Mouse (Mus musculus) midbrain, embryonic 10.5 days (tissue): ENCODE measurements around the gene Zfp277. TPM values are rescaled to one million over a fixed set of nuclear protein-coding genes. Genes with fewer than 3 reads are reported as not detected.

Source experiments
- DNase-seq: peaks from one replicate; pipeline ENCODE4 v3.0.0-alpha.2; 2017; ENCODE audit warnings: low spot score
- H3K27ac ChIP-seq: fragments of 300-500 bp; sonication (generic); replicated peaks from 2 replicates; pipeline ENCODE4 v1.5.1; 2016; ENCODE audit warnings: mild to moderate bottlenecking
- H3K27me3 ChIP-seq: fragments of 300-500 bp; sonication (generic); 2 replicates; pipeline ENCODE4 v1.6.1; 2016; ENCODE audit warnings: low read depth, mild to moderate bottlenecking; ENCODE audit not compliant: poor library complexity, severe bottlenecking
- H3K36me3 ChIP-seq: fragments of 300-500 bp; sonication (generic); 2 replicates; pipeline ENCODE4 v1.6.1; 2016; ENCODE audit warnings: mild to moderate bottlenecking, moderate library complexity
- H3K4me1 ChIP-seq: fragments of 300-500 bp; sonication (generic); 2 replicates; pipeline ENCODE4 v1.6.1; 2016
- H3K4me3 ChIP-seq: fragments of 300-500 bp; sonication (generic); 2 replicates; pipeline ENCODE4 v1.5.1; 2016; ENCODE audit warnings: mild to moderate bottlenecking, moderate library complexity
- H3K9me3 ChIP-seq: fragments of 300-500 bp; sonication (generic); replicated peaks from 2 replicates; pipeline ENCODE4 v1.6.1; 2016; ENCODE audit warnings: mild to moderate bottlenecking
- WGBS: fragments of 180-500 bp; shearing (Covaris S2); methylation state at CpG from one replicate; pipeline ENCODE4 v1.1.7; 2016; 5-methylcytosine and 5-hydroxymethylcytosine counted together
- polyA plus RNA-seq: library from polyadenylated mRNA; unstranded; fragments of >200 nt; fragmentation: Nextera tagmentation; extraction: Ambion mirVana; gene quantifications from 2 replicates; pipeline ENCODE4 v1.2.1, GENCODE M21; 2016

Gene Zfp277
- polyA plus RNA-seq, 1 experiment from 2014 or later = 39.6 TPM

GRCm38 (mm10) chr12:40462693-40463235 is 17.1 kb upstream of the Zfp277 start:
- Histone ChIP-seq H3K9me3 (no peaks in the 10 kb centered on the region), H3K4me3 (no peak overlapping the region), H3K27me3 (no peaks in the 10 kb centered on the region), H3K4me1 (peaks cover 42% of the 10 kb centered on the region), H3K36me3 (no peaks in the 10 kb centered on the region), H3K27ac (no peak overlapping the region)
- WGBS = 61% methylated on average over 7 of the region's 7 CpGs
- DNase-seq = no peak

- WGBS = 74% methylated on average over 6 of the region's 6 CpGs
- H3K4me1 ChIP-seq = peaks cover 32% of the 10 kb centered on the region
- no peak overlapping the region for H3K4me3 ChIP-seq
- H3K9me3 ChIP-seq = no peaks in the 10 kb centered on the region
- no peaks in the 10 kb centered on the region for H3K36me3 ChIP-seq
- DNase-seq = no peak
- H3K27me3 ChIP-seq = no peaks in the 10 kb centered on the region
- H3K27ac ChIP-seq = peak overlapping the region; percentile 19; the same call in 1 of the 2 replicates
Observed at GRCm38 (mm10) chr12:40459673-40460265, 14.1 kb upstream of the Zfp277 start.

DNA sequence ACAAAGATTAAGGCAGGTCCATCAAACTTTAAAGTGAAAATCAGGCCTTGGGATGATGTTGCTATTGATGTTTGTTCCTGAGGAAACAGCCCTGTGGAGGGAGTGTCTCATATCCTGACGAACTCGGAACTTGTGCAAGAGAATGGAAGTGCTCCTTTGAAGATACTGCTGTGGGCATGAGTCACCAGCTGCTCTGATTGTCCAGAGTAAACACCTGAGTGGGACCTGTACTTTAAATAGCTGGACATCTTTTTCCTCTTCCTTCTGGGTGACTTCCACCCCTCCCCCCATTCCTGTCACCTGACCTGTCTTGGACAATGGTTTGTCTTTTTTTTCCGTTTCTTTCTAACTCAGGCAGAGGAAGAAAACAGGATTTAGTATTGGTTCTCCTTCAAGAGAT is 13.3 kb upstream of the Zfp277 start:
- no peaks in the 10 kb centered on the region for H3K9me3 ChIP-seq
- DNase-seq = no peak
- H3K4me1 ChIP-seq = peaks cover 24% of the 10 kb centered on the region
- no peak overlapping the region for H3K27ac ChIP-seq
- H3K27me3 ChIP-seq = no peaks in the 10 kb centered on the region
- no peaks in the 10 kb centered on the region for H3K36me3 ChIP-seq
- WGBS = 65% methylated on average over 3 of the region's 3 CpGs
- H3K4me3 ChIP-seq = no peak overlapping the region

GRCm38 (mm10) chr12:40456517-40456916 is 10.8 kb upstream of the Zfp277 start:
- no peak overlapping the region for H3K27ac ChIP-seq
- 88% methylated on average over 2 of the region's 2 CpGs for WGBS

GRCm38 (mm10) chr12:40449119-40449795 is 3.6 kb upstream of the Zfp277 start:
- DNase-seq = no peak
- Histone ChIP-seq H3K4me3 (no peak overlapping the region), H3K27me3 (0 out of 2 replicates have a peak, but pooled peaks cover 7% of the 10 kb centered on the region), H3K9me3 (no peaks in the 10 kb centered on the region), H3K36me3 (no peaks in the 10 kb centered on the region), H3K4me1 (peaks cover 34% of the 10 kb centered on the region), H3K27ac (no peak overlapping the region)
- WGBS = 75% methylated on average over 9 of the region's 9 CpGs

More at GRCm38 (mm10) chr12:40456517-40456916, 10.8 kb upstream of the Zfp277 start:
- peaks cover 14% of the 10 kb centered on the region for H3K4me1 ChIP-seq
- H3K27me3 ChIP-seq = no peaks in the 10 kb centered on the region
- H3K4me3 ChIP-seq = no peak overlapping the region
- H3K36me3 ChIP-seq = no peaks in the 10 kb centered on the region
- no peaks in the 10 kb centered on the region for H3K9me3 ChIP-seq
- DNase-seq = no peak

- no peak for DNase-seq
- Histone ChIP-seq H3K4me1 (peaks cover 36% of the 10 kb centered on the region), H3K36me3 (no peaks in the 10 kb centered on the region), H3K27ac (no peak overlapping the region), H3K4me3 (peak overlapping the region; percentile 89), H3K27me3 (0 out of 2 replicates have a peak, but pooled peaks cover 7% of the 10 kb centered on the region), H3K9me3 (no peaks in the 10 kb centered on the region)
- 17% methylated on average over 10 of the region's 10 CpGs for WGBS
Observed at GRCm38 (mm10) chr12:40447561-40448355, 2.1 kb upstream of the Zfp277 start.

- H3K4me1 ChIP-seq = peaks cover 37% of the 10 kb centered on the region
- DNase-seq = peak; percentile 76
- 0 out of 2 replicates have a peak, but pooled peaks cover 7% of the 10 kb centered on the region for H3K27me3 ChIP-seq
- WGBS = under 1% methylated on average over 44 of the region's 44 CpGs
- no peaks in the 10 kb centered on the region for H3K36me3 ChIP-seq
- peak overlapping the region; percentile 93 for H3K27ac ChIP-seq
- no peaks in the 10 kb centered on the region for H3K9me3 ChIP-seq
- H3K4me3 ChIP-seq = peak overlapping the region; percentile 89
Observed at GRCm38 (mm10) chr12:40446450-40447381, 1.0 kb upstream of the Zfp277 start.

GRCm38 (mm10) chr12:40445206-40445605 is 496 bp downstream of the Zfp277 start:
- peaks cover 37% of the 10 kb centered on the region for H3K4me1 ChIP-seq
- DNase-seq = no peak
- 0 out of 2 replicates have a peak, but pooled peaks cover 7% of the 10 kb centered on the region for H3K27me3 ChIP-seq
- H3K4me3 ChIP-seq = peak overlapping the region; percentile 89
- WGBS = 2% methylated on average over 16 of the region's 16 CpGs
- H3K9me3 ChIP-seq = no peaks in the 10 kb centered on the region
- H3K27ac ChIP-seq = peak overlapping the region; percentile 93
- H3K36me3 ChIP-seq = no peaks in the 10 kb centered on the region

GRCm38 (mm10) chr12:40438049-40438448 is 7.7 kb downstream of the Zfp277 start:
- H3K36me3 ChIP-seq = no peaks in the 10 kb centered on the region
- peaks cover 24% of the 10 kb centered on the region for H3K4me1 ChIP-seq
- no peak overlapping the region for H3K27ac ChIP-seq
- 14% methylated on average over 2 of the region's 2 CpGs for WGBS
- no peaks in the 10 kb centered on the region for H3K27me3 ChIP-seq
- no peaks in the 10 kb centered on the region for H3K9me3 ChIP-seq
- no peak overlapping the region for H3K4me3 ChIP-seq
- no peak for DNase-seq

DNA sequence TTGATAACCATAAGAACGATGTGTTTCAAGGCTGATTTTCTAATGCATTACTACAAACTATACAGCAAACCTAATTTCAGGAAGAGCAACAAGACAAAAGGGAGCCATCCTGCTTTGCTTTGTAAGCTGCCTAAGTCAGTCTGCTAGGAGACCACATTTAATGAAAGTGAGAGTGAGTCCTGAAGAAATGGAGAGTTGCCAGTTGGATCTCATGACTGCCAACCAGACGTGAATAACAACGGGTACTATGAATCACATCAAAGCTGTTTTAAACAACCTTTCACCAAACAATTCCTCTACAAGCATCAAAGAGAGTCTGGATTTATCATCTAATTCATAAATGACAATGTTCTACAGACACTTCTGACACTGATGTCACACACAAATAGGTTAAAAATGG is 11.6 kb downstream of the Zfp277 start:
- no peak for DNase-seq
- Histone ChIP-seq H3K4me3 (no peak overlapping the region), H3K9me3 (no peaks in the 10 kb centered on the region), H3K36me3 (no peaks in the 10 kb centered on the region), H3K27me3 (no peaks in the 10 kb centered on the region), H3K27ac (no peak overlapping the region), H3K4me1 (peaks cover 46% of the 10 kb centered on the region)
- WGBS = 79% methylated on average over 3 of the region's 3 CpGs

DNA sequence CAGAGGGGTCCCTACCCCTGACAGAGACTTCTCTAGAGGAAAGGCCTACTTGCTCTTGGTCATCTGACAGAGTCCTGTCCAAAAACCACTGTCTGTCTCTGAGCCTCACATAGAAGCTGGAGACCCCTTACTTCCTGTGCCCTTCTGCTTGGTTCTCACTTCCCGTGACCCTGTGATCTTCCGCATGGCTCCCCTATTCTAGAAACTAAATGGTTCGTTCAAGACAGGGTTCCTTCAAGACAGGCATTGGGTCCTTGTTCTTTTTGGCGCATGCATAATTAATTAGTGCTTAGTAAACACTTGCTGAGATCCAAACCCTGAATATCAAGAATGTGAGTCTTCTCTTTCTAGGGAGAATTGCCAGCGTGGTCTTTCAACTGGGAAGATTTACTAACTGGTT is 14.6 kb downstream of the Zfp277 start:
- H3K27ac ChIP-seq = peak overlapping the region; percentile 73
- no peaks in the 10 kb centered on the region for H3K36me3 ChIP-seq
- peaks cover 30% of the 10 kb centered on the region for H3K4me1 ChIP-seq
- no peaks in the 10 kb centered on the region for H3K9me3 ChIP-seq
- no peaks in the 10 kb centered on the region for H3K27me3 ChIP-seq
- no peak for DNase-seq
- 50% methylated on average over 5 of the region's 5 CpGs for WGBS
- H3K4me3 ChIP-seq = no peak overlapping the region

DNA sequence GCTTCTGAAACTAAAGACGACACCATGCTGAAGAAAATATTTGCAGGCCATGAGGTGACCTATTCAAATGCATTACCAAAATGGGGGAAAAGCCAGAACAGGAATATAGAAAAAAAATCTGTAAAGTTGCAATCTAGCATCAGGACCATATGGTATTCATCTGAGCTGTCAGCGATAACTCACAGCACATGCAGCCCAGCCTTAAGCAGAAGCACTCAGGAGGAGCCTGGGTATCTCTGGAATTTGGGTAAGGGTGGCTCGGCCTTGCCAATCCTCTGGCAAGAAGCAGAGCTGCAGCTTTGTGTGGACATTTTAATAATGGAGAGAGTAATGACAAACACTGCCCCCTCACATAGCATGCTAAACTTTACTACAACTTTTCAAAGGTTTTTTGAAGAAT is 15.7 kb downstream of the Zfp277 start:
- Histone ChIP-seq H3K27ac (no peak overlapping the region), H3K9me3 (no peaks in the 10 kb centered on the region), H3K36me3 (peaks cover 3% of the 10 kb centered on the region; the same call in 1 of the 2 replicates), H3K4me3 (no peak overlapping the region), H3K27me3 (no peaks in the 10 kb centered on the region), H3K4me1 (peaks cover 30% of the 10 kb centered on the region)
- DNase-seq = no peak
- 61% methylated on average over 3 of the region's 3 CpGs for WGBS
